Mouse (Mus musculus) left cerebral cortex, adult 18-20 months (tissue): ENCODE measurements around the gene Rab20. TPM values are rescaled to one million over a fixed set of nuclear protein-coding genes. Genes with fewer than 3 reads are reported as not detected.
A peak's percentile ranks its signal among the peaks of the same experiment; 100 is the strongest.
"Not testable (repeated sequence)": the region's sequence is repeated elsewhere in the genome, so short reads cannot be mapped to it uniquely, and the experiment has no call there.

Source experiments
- DNase-seq, 2 experiments: peaks; one replicate each; pipeline ENCODE4 v3.0.0; 2021 to 2022; ENCODE audit warnings: low spot score in 2 of 2, mixed read lengths in 1 of 2
- long read RNA-seq, 2 experiments: library from polyadenylated mRNA; stranded (forward); transcript quantifications; one replicate each; pipeline ENCODE4 v2.0.0; 2021
- total RNA-seq, 2 experiments: library from RNA; stranded (reverse); gene quantifications; 2 replicates each; pipeline ENCODE4 v1.2.3; 2021

Gene Rab20
- total RNA-seq = under 1 TPM; 0.40 to 0.44 TPM
- long read RNA-seq, experiment 1, partial matches to known transcripts = 0 of 2 reads
- long read RNA-seq, experiment 1, other reads (novel, unspliced or antisense) = 0 of 2 reads
- long read RNA-seq, experiment 2, partial matches to known transcripts = 0 of 1 reads
- long read RNA-seq, experiment 2, other reads (novel, unspliced or antisense) = 0 of 1 reads

DNA sequence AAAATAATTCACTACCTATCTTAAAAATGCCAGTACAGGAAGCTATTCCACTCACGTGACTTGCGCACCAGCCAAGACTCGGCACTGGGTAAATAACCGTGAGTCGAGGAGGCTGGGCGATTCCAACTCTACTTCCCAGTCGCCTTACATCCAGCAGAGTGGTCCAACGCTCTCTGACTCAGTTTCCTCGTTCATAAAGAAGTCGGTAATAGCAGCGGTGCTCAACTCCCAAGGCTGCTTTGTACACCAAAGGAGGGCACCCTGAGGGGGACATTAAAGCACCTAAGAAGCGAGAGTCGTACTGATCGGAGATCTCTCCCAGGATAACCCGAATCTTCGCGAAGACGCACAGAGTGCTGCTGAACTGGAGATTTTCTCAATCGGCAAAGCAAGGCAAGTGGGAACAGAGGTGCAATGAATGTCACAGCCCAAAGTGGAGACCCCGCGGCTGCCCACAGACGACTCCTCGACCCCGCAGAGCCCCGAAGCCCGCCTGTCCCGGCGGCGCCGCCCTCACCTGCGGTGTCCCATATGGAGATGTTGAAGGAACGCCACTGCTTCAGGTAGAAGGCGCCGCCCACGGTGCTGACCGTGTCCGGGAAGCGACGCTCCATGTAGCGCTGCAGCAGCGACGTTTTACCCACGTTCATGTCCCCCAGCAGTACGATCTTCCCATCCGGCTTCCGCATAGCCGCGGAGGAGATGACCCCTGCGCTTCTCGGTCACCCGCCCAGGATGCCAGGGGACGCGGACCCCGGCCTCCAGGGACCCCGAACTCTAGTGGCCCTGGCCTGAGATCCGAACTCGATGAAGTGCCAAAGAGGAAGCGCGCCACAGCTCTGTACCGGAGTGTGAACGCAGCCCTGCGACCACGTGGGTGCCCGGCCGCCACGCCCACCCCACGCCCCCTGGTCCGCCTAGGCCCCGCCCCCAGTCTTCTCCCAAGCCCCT lies at the start of gene Rab20:
TSS of gene Rab20 (minus strand) at position 900 of the 951 bp plus-strand sequence.
- DNase-seq = no peak

DNA sequence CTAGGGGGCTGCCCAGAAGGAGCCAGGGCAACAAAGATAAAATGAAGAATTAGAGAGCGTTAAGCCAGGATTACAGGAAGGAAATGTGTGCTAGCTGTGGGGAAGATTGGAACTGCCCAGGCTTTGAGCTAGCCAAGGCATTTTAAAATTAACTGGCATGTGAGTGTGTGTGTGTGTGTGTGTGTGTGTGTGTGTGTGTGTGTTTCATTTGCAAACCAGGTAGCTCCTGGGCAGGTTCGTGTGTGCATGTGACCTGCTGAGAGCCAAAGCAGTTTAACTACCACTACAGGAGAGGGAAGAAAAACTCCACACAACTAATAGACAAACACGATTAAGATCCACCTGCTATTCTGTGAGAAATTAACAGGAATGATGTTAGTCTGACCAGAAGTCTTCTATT lies 44.8 kb upstream of the Rab20 start:
- DNase-seq = no peak

DNA sequence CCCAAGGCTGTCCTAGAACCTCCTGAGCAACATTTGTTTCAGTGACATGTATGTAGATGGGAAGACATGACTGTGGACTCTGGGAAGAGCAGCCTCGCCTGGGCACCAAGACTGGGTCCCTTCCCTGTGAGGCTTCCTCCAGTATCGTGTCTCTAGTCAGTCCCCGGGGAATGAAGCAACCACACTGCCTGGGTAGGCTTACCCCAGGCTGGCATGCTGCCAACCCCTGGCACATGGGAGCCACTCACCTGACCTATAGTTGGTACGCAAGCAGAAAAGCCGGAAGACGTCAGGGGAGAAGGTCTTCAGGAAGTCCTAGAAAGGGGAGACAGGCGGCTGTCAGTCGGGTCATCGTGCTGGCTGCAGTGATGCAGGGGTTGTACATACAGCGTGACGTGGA lies 40.2 kb upstream of the Rab20 start:
- no peak for DNase-seq

- no peak for DNase-seq
These were observed 39.5 kb upstream of the Rab20 start for GRCm38 (mm10) chr8:11518056-11518396.

DNA sequence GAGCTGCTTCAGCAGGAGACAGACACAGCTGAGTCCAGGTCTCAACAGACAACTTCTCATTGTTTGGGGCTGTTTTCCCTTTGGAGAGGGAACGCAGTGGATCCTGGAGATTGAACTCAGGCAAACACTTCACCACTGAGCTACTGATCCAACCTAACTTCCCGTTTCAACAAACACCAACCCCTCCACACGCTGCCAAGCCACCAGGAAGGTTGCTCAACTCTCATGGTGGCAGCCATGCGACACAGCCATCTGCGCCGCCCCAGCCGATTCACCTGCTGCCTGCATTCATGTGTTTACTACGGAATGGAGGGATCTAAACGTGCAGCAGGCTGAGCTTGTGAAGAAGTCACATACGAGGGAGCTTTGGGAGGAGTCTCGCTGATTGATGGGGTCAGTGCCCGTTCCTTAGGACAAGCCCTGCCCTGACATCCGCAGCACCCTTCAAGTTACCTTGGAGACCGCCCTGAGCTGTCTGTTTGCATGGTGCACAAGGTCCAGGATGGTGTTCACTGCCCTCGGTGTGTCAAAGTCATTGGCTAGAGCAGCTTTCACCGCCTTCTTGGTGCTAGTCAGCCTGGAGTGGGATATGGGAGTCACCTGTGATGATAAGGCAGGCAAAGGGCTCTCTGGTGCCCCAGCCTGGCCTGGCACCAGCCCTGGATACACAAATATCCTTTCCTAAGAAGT lies 39.0 kb upstream of the Rab20 start:
- no peak for DNase-seq

DNA sequence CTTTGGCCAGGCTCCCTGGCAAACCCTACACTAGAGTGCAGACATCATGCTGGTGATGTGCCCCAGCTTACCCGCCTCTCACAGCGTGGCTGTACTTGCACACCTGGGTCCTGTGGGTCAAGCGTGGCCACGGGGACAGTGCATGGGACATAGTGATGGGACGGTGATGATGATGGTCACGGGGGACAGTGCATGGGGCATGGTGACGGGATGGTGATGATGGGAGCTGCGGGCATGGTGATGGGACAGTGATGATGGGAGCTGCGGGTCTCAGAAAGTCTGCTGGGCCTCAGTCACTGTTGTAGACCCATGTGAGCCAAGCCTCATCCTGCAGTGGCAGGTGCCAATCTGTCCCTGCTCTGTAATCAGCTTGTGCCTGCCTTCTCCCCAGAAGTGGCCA lies 37.8 kb upstream of the Rab20 start:
- DNase-seq = no peak

DNA sequence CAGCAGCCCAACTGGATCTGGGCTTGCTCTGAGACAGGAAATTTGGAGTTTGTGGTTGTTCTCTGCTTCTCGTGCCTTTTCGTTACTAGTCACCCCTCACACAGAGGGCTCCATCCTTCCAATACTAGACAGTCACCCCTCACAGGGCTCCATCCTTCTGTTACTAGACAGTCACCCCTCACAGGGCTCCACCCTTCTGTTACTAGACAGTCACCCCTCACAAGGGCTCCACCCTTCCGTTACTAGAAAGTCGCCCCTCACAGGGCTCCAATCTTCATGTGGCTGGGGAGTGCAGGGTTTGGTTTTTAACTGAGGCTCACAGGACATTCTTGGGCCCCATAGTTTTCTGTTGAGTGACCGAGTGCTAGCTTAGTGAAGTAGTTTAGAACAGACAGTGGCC lies 34.7 kb upstream of the Rab20 start:
- no peak for DNase-seq

GRCm38 (mm10) chr8:11512711-11513110 lies 34.2 kb upstream of the Rab20 start:
- no peak for DNase-seq

GRCm38 (mm10) chr8:11510971-11511370 lies 32.5 kb upstream of the Rab20 start:
- peak in 1 of 2 experiments; percentile 29 for DNase-seq

- DNase-seq = no peak
These were observed 30.4 kb upstream of the Rab20 start for GRCm38 (mm10) chr8:11508880-11509279.

DNA sequence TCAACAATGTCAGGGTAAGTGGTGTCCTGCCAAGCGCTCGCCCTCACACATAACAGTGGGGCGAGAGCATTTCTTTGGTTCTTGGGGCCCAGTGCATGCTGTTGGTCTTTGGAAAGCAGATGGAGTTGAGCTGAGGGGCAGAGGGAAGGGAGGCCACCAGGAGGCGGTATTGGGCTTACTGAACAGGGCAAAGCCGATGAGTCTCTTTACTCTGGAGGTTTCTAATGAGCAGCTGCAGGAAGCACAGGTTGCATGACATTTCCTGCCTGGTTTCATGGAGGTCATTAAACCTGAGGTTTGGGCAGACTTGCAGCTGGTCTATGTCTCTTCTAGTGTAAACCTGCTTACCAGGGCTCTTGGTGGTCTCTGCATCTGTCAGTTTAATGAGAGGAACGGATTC lies 28.3 kb upstream of the Rab20 start:
- DNase-seq = peak; percentile 31 to 42

- DNase-seq = no peak
These were observed 27.6 kb upstream of the Rab20 start for GRCm38 (mm10) chr8:11506074-11506473.

DNA sequence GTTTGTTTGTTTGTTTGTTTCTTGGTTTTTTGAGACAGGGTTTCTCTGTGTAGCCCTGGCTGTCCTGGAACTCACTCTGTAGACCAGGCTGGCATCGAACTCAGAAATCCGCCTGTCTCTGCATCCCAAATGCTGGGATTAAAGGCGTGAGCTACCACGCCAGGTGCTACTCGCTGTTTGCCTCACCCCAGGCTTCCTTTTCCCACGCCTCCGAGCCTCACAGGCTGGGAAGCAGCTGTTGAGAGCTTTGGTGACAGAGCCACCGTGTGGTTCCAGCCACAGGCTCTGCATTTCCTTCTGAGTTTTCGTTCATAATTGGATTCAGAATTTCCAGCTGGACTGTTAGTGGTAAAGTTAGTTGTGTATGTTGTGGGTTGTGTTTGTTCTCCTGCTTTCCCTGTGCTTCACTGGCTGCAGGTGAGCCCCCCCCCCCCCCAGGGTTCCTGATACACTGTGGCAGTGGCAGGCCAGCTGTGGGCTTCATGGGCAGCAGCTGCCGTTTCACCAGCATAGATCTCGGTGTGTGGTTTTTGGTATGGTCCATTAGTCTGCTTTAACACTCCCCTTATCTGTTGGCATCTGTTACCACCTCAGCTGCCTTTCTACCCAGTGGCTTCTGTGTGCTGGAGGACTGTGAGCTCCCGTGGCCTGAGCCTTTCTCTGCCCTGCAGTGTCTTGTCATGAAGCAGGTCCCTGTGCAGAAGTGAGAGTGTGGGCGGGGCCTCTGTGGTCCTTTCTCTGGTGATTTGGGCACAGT lies 25.1 kb upstream of the Rab20 start:
- DNase-seq = no peak

GRCm38 (mm10) chr8:11498786-11499485 lies 20.4 kb upstream of the Rab20 start:
- DNase-seq = no peak

- no peak for DNase-seq
These were observed 19.8 kb upstream of the Rab20 start for GRCm38 (mm10) chr8:11498281-11498680.

DNA sequence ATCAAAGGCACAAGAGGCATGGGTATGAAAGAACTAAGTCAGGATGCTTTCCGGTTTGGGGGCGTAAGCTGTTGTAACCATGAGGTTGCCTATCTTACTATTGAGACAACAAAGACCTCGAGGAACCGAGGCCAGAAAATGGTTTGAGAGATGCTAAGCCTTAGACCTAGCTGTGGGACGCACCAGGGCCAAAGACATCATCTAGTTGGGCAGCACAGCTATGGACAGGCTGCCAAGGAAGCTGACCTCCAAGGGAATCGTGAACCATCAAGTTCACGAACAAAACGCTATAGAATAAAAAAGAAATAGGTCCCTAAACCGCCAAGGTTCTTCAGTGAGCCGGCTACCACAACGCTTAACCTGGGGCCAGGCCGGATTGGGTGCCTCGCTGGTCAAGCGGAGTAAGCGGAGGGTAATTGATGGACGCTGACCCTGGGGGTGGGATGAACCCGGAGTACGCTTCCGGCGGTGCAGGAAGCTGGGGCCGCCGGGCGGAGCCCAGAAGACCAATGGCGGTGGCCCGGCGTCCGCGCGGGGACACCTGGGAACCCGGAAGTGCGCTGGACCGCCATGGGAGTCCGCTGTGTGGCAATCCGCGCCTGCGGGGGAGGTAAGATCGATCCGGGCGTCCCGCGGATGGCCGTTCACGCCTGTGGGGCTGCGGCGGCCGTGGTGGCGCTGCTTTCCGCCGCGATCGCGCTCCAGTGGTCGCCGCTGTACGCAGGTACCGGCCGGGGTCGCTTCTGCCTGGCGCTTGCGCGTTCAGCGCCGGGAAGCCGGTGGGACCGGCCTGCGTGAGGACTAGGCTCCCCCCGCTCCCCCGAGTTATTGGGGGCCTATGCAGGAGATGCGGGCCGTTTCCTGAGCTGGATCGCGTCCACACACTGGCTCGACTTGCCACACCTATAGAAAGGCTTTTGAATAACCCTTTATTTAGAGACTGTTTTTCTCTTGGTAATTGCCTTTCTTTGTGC lies 18.8 kb upstream of the Rab20 start, which contains the start of gene Naxd:
TSS of gene Naxd (plus strand) at position 490 of the 974 bp plus-strand sequence.
- peak; percentile 89 to 94 for DNase-seq

- DNase-seq = not testable (repeated sequence)
These were observed 13.8 kb upstream of the Rab20 start for GRCm38 (mm10) chr8:11492340-11492739.

- no peak for DNase-seq
These were observed 8.7 kb upstream of the Rab20 start for GRCm38 (mm10) chr8:11487229-11487628.

GRCm38 (mm10) chr8:11486142-11486541 lies 7.6 kb upstream of the Rab20 start:
- DNase-seq = peak; percentile 57 to 78
